8 mouse cellular contexts compared by ENCODE assay signal in the genomic region with DNA sequence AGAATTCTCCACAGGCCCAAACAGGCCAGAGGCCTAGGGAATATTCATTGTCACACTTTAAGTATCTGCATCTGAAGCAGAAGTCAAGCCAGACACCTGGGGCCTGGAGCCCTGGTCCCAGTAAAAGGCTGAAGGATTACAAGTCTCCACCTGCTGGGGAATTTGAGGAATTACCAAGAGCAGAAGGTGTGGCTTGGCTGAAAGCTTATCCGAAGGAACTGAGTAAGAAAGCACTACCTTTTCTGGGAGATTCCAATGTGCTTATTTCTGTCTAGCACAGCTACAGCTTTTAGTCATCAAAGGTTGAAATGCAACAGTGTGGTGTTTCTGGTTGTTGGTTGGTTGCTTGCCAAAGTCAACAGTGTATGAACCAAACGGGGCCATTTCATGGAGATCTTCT.
A peak's percentile ranks its signal among the peaks of the same experiment; 100 is the strongest.
DNase-seq lines count a peak whose midpoint lies in the region; ATAC-seq lines count a peak whose summit lies in the region.

No protein-coding gene starts in this region.

- DNase-seq in frontal cortex, postnatal 10 days (ENCODE audit: low spot score in 2 of 2), result no peak
- peak; percentile 34 for DNase-seq in ES-CJ7 (ENCODE audit: low read depth, low spot score)
- peak; percentile 41 to 57 for DNase-seq in cerebellum, postnatal 25 days
- peak; percentile 23 to 56 for DNase-seq in kidney, postnatal 4 days
- peak; percentile 73 for DNase-seq in lung, postnatal 36 days
- DNase-seq in thymus, postnatal 4 days, result no peak

- peak; percentile 88 for ATAC-seq in frontal cortex, adult (ENCODE audit: low TSS enrichment)
- peak; percentile 70 for ATAC-seq in granulocyte monocyte progenitor cell, adult 5-6 weeks (replicated peaks; ENCODE audit: poor library complexity, severe bottlenecking)

Comparison
In these comparisons a context has a peak if more than half of its experiments do, and no peak if none do; other contexts are left out.
1. DNase-seq: peak in ES-CJ7 (single experiment), cerebellum, postnatal 25 days (2 of 2), kidney, postnatal 4 days (2 of 2) and lung, postnatal 36 days (single experiment); none in frontal cortex, postnatal 10 days (0 of 2) and thymus, postnatal 4 days (single experiment).